Mouse (Mus musculus) hindbrain, postnatal 0 days (tissue): Measurements from ENCODE around the gene Cpsf4l. TPM values are rescaled to one million over a fixed set of nuclear protein-coding genes. Genes with fewer than 3 reads are reported as not detected.

ENCODE experiments used
- ATAC-seq: fragments of 200-750 bp; cut with Nextera tagmentation; 2 replicates; pipeline ENCODE4 v1.8.0; 2017; ENCODE audit warnings: mild to moderate bottlenecking, moderate TSS enrichment, moderate library complexity
- DNase-seq: peaks from one replicate; pipeline ENCODE4 v3.0.0-alpha.2; 2015; ENCODE audit warnings: low spot score
- H3K27ac ChIP-seq: fragments of 300-500 bp; sonication (generic); 2 replicates; pipeline ENCODE4 v1.5.1; 2014; ENCODE audit warnings: mild to moderate bottlenecking
- H3K27me3 ChIP-seq: fragments of 300-500 bp; sonication (generic); 2 replicates; pipeline ENCODE4 v1.6.1; 2014; ENCODE audit warnings: low read length, mixed read lengths; ENCODE audit not compliant: insufficient read depth
- H3K36me3 ChIP-seq: fragments of 300-500 bp; sonication (generic); 2 replicates; pipeline ENCODE4 v1.6.1; 2014; ENCODE audit warnings: low read length, mixed read lengths; ENCODE audit not compliant: insufficient read depth
- H3K4me1 ChIP-seq: fragments of 300-500 bp; sonication (generic); 2 replicates; pipeline ENCODE4 v1.6.1; 2014; ENCODE audit warnings: antibody characterized with exemption, low read length, mixed read lengths; ENCODE audit not compliant: insufficient read depth
- H3K4me2 ChIP-seq: fragments of 300-500 bp; sonication (generic); 2 replicates; pipeline ENCODE4 v1.6.1; 2014; ENCODE audit warnings: low read depth, mild to moderate bottlenecking, low read length, moderate library complexity, mixed read lengths
- H3K4me3 ChIP-seq: fragments of 300-500 bp; sonication (generic); 2 replicates; pipeline ENCODE4 v1.5.1; 2014; ENCODE audit warnings: low read length
- H3K9ac ChIP-seq: fragments of 300-500 bp; sonication (generic); replicated peaks from 2 replicates; pipeline ENCODE4 v1.6.1; 2014; ENCODE audit warnings: mild to moderate bottlenecking, low read length, moderate library complexity, mixed read lengths
- H3K9me3 ChIP-seq: fragments of 300-500 bp; sonication (generic); 2 replicates; pipeline ENCODE4 v1.6.1; 2016; ENCODE audit warnings: low read length, mixed read lengths
- CTCF ChIP-seq: IDR thresholded peaks from 2 replicates; pipeline ENCODE4 v1.5.1; 2016; ENCODE audit warnings: antibody characterized with exemption, control low read depth, low read depth
- WGBS: fragments of 180-500 bp; shearing (Covaris S2); extraction: QIAGEN DNeasy Blood & Tissue Kit; methylation state at CpG from one replicate; pipeline ENCODE4 v1.1.7; 2014; 5-methylcytosine and 5-hydroxymethylcytosine counted together
- polyA plus RNA-seq: library from polyadenylated mRNA; unstranded; fragments of >200 nt; fragmentation: Nextera tagmentation; extraction: Ambion mirVana; gene quantifications from 2 replicates; pipeline ENCODE4 v1.2.1, GENCODE M21; 2015
- total RNA-seq: library from RNA; depleted of rRNA; stranded (reverse); fragments of >200 nt; gene quantifications from 2 replicates; pipeline ENCODE4 v1.2.3, GENCODE M21; 2014

The Cpsf4l gene
- total and polyA plus RNA-seq, 2 experiments from 2014 or later = 0.19 TPM; not detected in 1

GRCm38 (mm10) chr11:113729917-113730316 lies 20.1 kb upstream of the Cpsf4l start:
- no peak overlapping the region for H3K4me3 ChIP-seq
- H3K9me3 ChIP-seq = no peaks in the 10 kb centered on the region
- ATAC-seq (no peak), DNase-seq (no peak)
- no peak overlapping the region for H3K4me2 ChIP-seq
- no peak for TF ChIP-seq CTCF
- no peak overlapping the region for H3K27ac ChIP-seq
- 55% methylated on average over 8 of the region's 8 CpGs for WGBS
- H3K9ac ChIP-seq = no peak overlapping the region
- peaks cover 18% of the 10 kb centered on the region; the same call in 1 of the 2 replicates for H3K36me3 ChIP-seq
- H3K4me1 ChIP-seq = peaks cover 9% of the 10 kb centered on the region; the same call in 1 of the 2 replicates
- no peaks in the 10 kb centered on the region for H3K27me3 ChIP-seq

- Histone ChIP-seq H3K27me3 (no peaks in the 10 kb centered on the region), H3K36me3 (peaks cover 18% of the 10 kb centered on the region; the same call in 1 of the 2 replicates), H3K27ac (no peak overlapping the region), H3K4me3 (no peak overlapping the region), H3K9ac (no peak overlapping the region), H3K9me3 (no peaks in the 10 kb centered on the region), H3K4me1 (peaks cover 6% of the 10 kb centered on the region; the same call in 1 of the 2 replicates), H3K4me2 (no peak overlapping the region)
- TF ChIP-seq CTCF = no peak
- 70% methylated on average over 21 of the region's 21 CpGs for WGBS
- ATAC-seq (no peak), DNase-seq (no peak)
These were observed 19.4 kb upstream of the Cpsf4l start for GRCm38 (mm10) chr11:113729239-113729638.

- H3K9me3 ChIP-seq = no peaks in the 10 kb centered on the region
- no peak overlapping the region for H3K27ac ChIP-seq
- no peak for DNase-seq
- H3K36me3 ChIP-seq = peaks cover 18% of the 10 kb centered on the region; the same call in 1 of the 2 replicates
- no peak overlapping the region for H3K4me2 ChIP-seq
- no peaks in the 10 kb centered on the region for H3K27me3 ChIP-seq
- H3K4me3 ChIP-seq = no peak overlapping the region
- 62% methylated on average over 6 of the region's 6 CpGs for WGBS
- ATAC-seq = no peak
- H3K4me1 ChIP-seq = peaks cover 6% of the 10 kb centered on the region; the same call in 1 of the 2 replicates
- no peak for TF ChIP-seq CTCF
- no peak overlapping the region for H3K9ac ChIP-seq
These were observed 18.2 kb upstream of the Cpsf4l start for GRCm38 (mm10) chr11:113727992-113728391.

GRCm38 (mm10) chr11:113726994-113727888 lies 17.4 kb upstream of the Cpsf4l start:
- no peaks in the 10 kb centered on the region for H3K9me3 ChIP-seq

GRCm38 (mm10) chr11:113725235-113726048 lies 15.6 kb upstream of the Cpsf4l start:
- no peak overlapping the region for H3K9ac ChIP-seq
- ATAC-seq (peak; percentile 21; the same call in 1 of the 2 replicates), DNase-seq (peak; percentile 60)
- no peak overlapping the region for H3K4me2 ChIP-seq
- H3K9me3 ChIP-seq = no peaks in the 10 kb centered on the region
- peaks cover 6% of the 10 kb centered on the region for H3K4me1 ChIP-seq
- no peaks in the 10 kb centered on the region for H3K27me3 ChIP-seq
- peaks cover 18% of the 10 kb centered on the region; the same call in 1 of the 2 replicates for H3K36me3 ChIP-seq
- no peak for TF ChIP-seq CTCF
- H3K27ac ChIP-seq = no peak overlapping the region; the same call in 1 of the 2 replicates
- 59% methylated on average over 4 of the region's 4 CpGs for WGBS
- H3K4me3 ChIP-seq = no peak overlapping the region

More at GRCm38 (mm10) chr11:113726994-113727888, 17.4 kb upstream of the Cpsf4l start:
- H3K9ac ChIP-seq = no peak overlapping the region
- H3K4me1 ChIP-seq = peaks cover 6% of the 10 kb centered on the region
- H3K4me3 ChIP-seq = no peak overlapping the region
- H3K4me2 ChIP-seq = no peak overlapping the region
- DNase-seq (no peak), ATAC-seq (no peak)
- WGBS = 67% methylated on average over 14 of the region's 14 CpGs
- peaks cover 18% of the 10 kb centered on the region; the same call in 1 of the 2 replicates for H3K36me3 ChIP-seq
- no peak overlapping the region for H3K27ac ChIP-seq
- no peak for TF ChIP-seq CTCF
- H3K27me3 ChIP-seq = no peaks in the 10 kb centered on the region

- no peak for TF ChIP-seq CTCF
- Histone ChIP-seq H3K4me2 (no peak overlapping the region), H3K36me3 (no peaks in the 10 kb centered on the region), H3K9ac (no peak overlapping the region), H3K9me3 (no peaks in the 10 kb centered on the region), H3K27me3 (no peaks in the 10 kb centered on the region), H3K27ac (peak overlapping the region; percentile 34; the same call in 1 of the 2 replicates), H3K4me3 (no peak overlapping the region), H3K4me1 (peaks cover 6% of the 10 kb centered on the region)
- WGBS = 55% methylated on average over 14 of the region's 14 CpGs
- ATAC-seq (no peak), DNase-seq (peak; percentile 36)
These were observed 12.7 kb upstream of the Cpsf4l start for GRCm38 (mm10) chr11:113722405-113723090.
